Mouse (Mus musculus) embryonic fibroblast, embryonic 13.5 days (primary cell): Measurements from ENCODE around the gene Rab11fip3.

ENCODE experiments used
- CTCF ChIP-seq: IDR thresholded peaks from 2 replicates; pipeline ENCODE4 v1.5.1; 2011; ENCODE audit warnings: mild to moderate bottlenecking, control low read depth, low read length, moderate library complexity, borderline replicate concordance; ENCODE audit not compliant: insufficient read depth
- POLR2A ChIP-seq: IDR thresholded peaks from 2 replicates; pipeline ENCODE4 v1.6.1; 2011; ENCODE audit warnings: low read depth, mild to moderate bottlenecking, control low read depth, low read length, moderate library complexity

GRCm38 (mm10) chr17:26046253-26046997 is 22.9 kb downstream of the Rab11fip3 start:
- TF ChIP-seq POLR2A (no peak), CTCF (no peak)
